Mouse (Mus musculus) brain, adult 2 months (tissue): ENCODE results near the gene Dtx1.

ENCODE experiments used
- DNase-seq: peaks from one replicate; pipeline ENCODE4 v3.0.0; 2011; ENCODE audit warnings: low read depth, low spot score

Dtx1 gene

DNA sequence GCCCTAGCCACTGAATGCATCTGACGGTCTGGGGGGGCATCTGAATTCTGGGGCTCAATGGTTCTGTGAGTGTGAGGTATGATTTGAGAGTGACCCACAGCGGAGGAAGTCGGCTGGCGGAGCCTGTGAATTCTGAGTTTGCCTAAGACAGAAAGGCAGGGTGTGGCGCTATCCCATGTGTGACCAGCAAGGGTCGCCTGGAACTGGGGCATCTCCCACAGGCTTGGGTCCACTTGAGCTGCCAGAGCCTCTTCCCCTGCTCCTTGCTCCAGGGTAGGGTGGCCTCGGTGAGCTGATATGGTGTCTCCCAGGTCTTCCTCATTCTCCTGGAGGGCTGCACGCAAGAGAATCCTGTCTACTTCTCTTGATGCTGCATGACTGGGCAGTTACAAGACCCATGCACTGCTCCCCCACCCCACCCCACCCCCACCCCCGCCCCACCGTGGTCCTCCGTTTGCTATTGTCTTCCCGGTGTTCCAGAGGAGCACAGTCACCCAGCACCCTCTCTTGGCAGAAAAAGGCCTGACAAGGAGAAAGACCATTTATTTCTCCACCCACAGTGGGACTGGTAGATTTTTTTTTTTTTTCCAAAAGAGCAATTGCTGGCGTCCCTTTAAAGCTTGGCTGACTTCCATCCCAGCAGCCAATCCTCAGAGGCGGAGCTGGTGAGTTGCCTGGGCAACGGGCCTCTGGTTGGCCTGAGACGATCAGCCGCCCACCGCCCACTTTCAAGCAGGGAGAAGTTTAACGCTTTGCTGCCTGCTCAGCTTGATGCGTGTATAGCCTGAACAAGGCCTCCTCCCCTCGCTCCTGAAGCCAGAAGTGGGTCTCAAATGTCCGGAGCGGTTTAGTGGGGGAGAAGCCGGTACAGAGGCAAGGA lies 31.8 kb downstream of the Dtx1 start:
- peak; percentile 97 for DNase-seq

DNA sequence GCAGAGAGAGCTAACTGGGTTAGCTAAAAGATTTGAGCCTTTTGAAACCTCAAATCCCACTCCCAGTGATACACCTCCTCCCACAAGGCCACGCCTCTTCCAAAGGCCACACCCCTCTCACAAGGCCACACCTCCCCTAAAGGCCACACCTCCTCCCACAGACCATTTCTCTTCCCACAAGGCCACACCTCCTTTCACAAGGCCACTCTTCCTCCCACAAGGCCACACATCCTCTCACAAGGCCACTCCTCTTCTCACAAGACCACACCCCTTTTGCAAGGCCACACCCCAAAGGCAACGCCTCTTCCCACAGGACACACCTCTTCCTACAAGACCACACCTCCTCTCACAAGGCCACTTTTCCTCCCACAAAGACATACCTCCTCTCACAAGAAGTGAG lies 34.2 kb downstream of the Dtx1 start:
- DNase-seq, result peak; percentile 69

DNA sequence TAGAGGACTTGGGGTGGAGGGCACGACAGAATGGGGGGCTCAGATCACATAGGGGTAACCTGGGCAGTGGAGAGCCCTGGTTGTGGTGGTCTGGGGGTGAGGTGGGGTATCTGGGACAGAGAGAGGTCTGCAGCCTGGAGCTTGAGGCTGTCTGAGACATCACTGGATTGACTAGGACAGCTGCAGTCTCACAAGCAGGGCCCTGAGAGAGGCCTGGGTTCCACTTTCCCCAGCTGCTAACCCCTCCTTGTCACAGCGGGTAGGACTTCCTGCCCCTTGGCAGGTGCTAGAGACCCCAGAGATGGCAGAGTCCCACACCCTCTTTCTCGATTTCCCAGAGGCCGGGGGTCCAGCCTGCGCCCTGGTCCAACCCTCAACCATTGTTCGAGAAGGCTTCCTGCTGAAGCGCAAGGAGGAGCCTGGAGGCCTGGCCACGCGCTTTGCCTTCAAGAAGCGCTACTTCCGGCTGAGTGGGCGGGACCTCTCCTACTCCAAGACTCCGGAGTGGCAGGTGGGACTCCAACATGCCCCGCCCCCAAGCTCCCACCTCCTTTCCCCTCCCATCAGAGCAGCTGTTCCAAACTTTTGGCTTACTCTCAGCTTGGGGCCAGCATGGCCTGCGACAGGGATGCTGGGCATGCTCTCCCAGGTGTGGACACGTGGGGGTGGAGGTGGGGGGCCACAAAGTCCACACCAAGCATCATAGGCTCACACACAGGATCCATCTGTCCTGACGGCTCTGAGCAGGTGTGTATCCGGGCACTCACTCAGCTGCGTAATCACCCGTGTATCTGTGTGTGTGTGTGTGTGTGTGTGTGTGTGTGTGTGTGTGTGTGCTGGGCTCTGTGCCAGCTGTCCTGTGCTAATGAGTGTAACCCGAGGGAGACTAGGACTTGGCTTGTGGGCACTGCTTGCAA lies 37.2 kb downstream of the Dtx1 start:
- DNase-seq, result peak; percentile 47

DNA sequence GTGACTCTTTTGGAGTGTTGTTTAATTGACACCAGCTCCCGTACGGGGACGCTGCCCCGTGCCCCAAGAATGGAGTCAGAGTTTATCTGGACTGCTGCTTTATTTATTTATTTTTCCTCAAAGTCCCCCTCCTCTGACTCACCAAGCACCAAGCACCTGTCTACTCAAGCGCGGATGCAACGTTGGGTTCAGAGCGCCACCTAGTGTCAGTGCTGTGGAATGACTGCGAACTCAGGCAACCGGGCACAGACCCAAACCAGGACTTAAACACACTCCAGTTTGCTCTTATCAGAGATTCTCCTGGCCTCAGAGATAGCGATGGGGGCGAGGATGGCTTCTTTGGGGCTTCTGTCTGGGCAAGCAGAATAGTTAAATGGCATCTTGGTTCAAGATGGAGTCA lies 38.1 kb downstream of the Dtx1 start:
- peak; percentile 90 for DNase-seq

DNA sequence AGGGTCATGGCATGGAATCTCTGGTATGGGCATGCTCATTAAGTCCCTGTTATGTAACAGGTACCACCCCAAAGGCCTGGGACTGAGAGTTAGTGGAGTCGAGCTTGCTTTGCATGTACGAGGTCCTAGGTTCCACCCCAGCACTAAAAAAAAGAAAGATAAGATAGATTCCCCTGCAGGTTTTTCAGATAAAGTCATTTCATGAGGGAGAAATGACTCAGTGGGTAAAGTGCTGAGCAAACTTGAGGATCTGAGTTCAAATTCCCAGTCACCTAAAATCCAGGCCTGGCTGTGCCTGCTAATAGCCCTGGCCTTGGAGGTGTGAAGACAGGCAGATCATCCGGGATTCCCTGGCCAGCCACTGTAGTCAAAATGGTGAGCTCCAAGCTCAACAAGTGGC lies 39.9 kb downstream of the Dtx1 start:
- no peak for DNase-seq

DNA sequence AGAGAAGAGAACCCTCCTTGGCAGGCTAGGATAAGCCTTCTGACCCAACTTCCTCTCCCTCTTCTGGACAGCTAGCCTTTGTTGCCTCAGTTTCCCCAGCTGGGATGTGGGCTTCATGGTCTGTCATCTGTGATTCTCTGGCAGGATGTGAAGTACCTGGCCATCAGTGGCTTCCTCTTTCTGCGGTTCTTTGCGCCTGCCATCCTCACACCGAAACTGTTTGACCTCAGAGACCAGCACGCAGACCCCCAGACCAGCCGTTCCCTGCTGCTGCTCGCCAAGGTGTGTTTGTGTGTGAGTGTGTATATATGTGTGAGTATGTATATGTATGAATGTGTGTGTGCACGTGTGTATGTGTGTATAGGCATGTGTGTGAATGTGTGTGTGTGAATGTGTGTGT lies 41.6 kb downstream of the Dtx1 start:
- DNase-seq, result no peak

DNA sequence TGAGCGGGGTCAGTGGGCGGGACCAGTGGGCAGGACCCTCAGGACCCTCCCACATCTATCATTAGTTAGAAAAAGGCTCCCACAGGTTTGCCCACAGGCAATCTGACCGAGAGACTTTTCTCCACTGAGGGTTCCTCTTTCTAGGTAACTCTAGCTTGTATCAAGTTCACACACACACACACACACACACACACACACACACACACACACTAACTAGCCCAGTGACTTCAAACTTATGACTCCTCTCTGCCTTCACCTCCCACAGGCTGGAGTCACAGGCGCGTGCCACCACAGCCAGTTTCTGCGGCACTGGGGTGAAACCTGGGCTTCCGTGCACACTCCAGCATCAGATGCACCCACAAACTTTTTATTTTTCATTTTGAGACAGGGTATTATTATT lies 43.0 kb downstream of the Dtx1 start:
- no peak for DNase-seq

DNA sequence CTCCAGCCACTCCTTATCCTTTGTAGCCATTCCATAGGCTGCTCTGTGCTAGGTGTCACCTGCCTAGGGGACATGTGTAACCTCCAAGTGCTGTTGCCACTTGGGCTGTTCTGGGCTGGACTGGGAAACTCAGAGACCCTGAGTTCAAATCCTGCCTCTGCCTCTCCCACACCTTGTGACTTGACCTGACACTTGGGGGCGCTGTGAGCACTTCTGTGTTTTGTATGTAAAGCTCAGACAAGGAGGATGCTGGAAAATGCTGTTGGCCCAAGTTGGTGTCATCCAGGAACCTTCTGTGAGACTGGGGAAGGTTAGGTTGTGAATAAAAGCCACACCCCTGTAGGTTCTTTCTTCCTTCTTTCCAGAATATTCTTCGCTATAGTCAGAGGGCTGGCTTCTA lies 46.8 kb downstream of the Dtx1 start:
- DNase-seq, result no peak

DNA sequence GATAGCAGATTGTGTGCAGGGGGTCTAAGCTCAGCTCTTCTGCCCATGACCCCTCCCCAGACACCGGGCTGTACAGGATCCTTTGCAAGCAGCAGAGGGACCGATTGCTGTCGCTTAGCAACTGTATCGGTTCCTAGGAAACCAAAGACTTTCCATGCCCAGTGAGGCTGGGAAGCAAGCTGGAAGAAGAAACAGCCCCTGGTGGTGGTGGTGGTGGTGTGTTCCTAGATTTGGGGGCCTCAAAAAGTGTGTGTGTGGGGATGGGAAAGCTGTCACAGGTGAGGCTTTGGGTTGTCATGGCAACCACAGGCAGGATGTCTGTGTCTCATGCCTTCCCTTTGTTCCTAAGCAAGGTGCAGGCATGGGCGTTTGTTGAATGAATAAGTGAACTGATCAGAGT lies 50.9 kb downstream of the Dtx1 start:
- peak; percentile 79 for DNase-seq

DNA sequence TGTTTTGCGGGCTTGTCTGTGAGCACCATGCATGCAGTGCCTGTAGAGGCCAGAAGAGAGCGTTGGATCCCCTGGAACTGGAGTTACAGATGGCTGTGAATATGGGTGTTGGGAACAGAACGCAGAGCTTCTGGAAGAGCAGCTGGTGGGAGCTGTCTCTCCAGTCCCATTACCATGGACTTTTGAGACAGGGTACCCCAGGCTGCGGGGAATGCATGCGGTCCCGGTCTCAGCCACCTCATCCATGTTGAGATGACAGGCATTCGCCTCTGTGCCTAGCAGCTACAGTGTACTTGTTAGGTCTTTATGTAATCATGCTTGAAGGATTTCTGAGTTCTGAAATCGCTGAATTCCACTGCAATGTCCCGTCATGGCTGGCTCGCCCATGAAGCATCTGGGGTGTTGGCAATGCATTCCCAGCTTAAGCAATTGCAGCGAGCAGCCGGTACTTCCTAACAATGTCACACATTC lies 55.4 kb downstream of the Dtx1 start:
- peak; percentile 90 for DNase-seq

DNA sequence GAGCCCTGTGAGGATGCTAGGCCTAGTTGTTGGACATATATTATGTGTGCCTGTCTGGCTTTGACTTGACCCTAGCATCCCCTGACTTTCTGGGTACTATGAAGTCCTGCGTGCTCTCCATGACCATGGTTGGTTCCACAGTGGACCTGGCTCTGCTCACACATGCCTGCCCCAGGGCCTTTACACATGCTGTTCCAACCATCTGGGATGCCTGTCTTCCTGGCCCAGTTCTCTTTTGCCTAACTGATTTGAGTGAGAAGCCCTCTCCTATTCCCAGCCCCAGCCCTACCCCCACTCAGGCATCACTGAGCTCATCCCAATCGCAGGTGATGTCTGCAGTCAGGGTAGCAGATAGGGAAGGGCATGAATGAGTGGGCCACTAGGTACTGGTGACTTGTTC lies 57.9 kb downstream of the Dtx1 start:
- DNase-seq, result no peak

DNA sequence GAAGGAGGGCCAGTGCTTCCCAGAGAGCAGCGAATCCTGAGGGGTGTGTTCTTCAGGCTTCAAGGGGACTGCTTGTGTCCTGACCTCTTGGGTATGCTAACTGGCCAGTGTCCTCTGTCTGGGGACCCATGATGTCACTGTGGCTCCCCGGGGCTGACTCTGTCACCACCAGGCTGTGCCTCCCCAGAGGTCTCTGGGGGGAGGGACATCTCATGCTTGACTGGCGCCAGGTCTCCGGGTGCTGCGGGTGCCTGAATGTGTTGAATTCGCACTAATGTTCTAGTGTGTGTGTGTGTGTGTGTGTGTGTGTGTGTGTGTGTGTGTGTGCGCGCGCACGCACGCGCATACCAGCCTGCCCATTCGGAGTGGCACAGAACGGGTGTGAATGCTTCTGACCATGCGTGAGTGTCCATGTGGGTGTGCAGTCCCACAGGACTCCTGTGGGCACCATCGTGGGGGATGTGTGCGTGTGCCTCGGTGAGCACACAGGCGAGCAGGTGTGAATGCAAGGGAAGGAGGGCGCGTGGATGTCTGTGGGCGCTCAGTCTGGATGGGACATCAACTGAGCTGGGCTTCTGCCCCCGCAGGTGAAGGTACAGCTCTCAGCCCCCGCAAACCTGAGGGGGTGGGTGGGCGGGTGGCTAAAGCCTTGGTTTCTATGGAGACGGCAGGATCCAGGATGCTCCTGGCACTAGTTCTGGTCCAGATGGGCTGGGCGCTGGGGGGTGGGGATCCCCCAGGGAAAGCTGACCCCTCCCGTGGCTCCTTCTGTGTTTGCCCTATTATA lies 58.6 kb downstream of the Dtx1 start:
- DNase-seq, result peak; percentile 73

DNA sequence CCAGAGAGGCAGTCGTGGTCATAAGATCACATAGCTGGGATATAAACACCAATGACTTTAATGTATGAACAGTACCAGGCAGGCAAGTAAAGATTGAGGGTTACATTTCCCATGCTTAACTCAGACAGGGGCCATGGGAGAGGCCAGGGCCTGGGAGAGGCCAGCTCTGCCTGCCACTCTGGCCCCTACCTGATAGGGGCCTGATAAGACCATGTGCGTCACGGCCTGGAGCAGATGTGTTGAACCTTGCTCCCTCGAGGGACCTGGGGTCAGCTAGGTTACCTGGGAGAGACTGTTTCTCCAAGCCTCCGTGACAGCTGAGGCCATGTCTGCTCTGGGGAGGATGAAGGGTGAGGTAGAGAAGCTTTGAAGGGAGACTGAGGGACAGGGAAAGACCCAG lies 60.5 kb downstream of the Dtx1 start:
- no peak for DNase-seq

DNA sequence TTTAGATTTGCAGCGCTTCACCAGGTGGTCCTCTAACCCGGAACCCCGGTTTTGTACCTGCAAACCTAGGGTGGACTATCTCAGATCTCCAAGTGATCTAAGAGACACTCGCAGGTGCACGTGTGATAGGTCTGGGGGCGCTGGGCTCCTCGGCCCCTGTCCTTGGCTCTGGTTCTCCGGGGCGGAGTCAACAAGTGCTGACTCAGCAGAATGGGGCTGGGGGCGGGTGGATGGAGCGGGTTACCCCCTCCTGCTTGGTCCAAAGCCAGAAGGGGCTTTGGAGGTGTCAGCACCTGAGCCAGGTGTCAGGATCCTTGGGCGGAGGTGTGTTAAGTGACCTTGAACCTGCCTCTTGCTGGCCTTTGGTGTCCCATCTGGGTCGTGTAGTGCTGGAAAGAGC lies 61.8 kb downstream of the Dtx1 start:
- DNase-seq, result no peak

DNA sequence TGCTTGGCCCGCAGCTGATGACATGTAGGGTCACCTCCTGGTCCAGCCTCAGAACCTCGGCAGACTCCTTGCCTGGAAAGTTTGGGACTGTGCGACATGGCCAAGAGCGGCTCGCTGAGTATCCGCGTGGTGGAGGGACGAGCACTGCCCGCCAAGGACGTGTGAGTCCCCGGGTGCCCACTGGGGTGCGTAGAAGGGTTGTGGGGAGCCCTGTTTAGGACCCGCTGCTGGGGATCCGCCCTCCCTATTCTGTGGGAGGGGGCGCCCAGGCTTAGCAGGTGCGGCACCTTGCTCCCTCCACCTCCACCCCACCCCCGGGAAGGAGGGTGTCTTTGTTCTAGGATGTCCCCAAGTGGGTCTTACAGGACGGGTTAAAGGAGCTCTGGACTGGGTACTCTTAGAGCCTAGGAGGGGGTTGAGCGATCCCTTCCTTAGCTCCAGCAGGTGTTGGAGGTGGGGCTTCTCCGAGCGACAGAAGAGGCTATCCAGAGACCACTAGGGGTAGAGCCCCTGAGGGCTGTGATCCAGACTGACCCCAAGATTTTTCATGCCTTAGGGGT lies 62.3 kb downstream of the Dtx1 start:
- DNase-seq, result peak; percentile 42

DNA sequence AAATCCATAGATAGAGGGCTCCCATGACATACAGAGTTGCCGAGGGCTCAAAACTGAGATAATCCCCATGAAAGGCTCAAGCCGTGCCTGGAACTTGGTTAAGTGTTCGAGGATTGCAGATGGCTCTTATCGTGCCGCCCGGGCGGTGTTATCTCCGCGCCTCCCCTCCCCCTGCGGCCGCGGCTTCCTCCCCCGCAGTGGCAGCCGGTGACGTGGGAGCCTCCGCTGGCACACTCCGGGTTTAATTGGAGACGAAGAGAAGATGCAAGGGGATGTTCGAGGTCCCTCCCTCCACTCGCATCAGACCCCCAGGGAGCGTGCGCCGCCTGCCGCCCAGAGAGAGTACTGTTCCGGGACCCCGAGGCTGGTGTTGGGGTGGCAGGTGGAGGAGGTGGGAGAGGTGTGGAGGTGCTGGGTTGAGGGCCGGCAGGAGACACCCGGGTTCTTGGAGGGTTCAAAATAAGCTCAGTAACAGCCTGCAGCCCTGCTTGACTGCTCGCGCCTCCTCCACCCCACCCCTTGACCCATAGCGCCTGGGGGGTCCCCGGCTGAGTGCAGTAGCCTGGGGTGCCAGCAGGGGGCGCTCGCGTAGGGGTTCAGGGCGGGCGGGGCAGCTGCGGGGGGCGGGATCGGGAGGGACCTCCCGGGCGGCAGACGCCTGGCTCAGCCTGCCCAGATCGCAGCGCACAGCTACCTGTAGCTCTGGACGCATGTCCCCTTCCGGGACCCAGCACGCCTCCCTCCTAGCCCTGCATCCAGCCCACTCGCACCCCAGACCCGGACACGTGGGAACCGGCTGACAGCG lies 63.0 kb downstream of the Dtx1 start, which contains the start of gene Rasal1:
TSS of gene Rasal1 (plus strand) at position 244 of the 805 bp plus-strand sequence.
- DNase-seq, result peak; percentile 84

DNA sequence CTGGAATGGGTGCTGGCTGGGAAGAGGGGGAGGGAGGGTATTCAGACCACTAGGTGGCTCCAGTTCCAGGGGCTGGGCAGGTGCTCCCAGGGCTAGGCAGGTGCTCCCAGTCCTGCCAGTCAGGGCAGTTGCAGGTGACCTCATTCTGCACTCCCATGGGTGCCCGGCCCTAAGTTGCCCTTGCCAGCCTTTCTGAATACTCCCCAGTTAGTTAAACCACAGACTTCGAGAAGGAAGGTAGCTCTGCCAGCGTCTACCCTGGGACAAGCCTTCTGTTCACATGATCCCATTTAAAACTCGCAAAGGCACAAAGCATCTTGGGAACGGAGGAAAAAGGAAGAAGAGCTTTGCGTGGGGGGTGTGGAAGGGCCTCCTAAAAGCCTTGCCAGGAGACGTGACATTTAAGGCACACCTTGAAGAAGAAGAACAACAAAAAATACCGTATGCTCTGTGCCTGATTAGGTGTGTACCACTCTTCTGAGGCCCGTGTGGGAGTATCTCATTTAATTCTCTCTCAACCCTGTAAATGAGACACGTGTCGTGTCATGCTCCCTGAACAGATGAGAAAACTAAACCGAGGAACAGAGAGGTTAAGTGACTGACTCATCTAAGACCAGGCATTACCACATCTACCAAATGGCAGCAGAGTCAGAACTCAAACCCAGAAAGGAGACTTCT lies 63.8 kb downstream of the Dtx1 start:
- DNase-seq, result peak; percentile 81

DNA sequence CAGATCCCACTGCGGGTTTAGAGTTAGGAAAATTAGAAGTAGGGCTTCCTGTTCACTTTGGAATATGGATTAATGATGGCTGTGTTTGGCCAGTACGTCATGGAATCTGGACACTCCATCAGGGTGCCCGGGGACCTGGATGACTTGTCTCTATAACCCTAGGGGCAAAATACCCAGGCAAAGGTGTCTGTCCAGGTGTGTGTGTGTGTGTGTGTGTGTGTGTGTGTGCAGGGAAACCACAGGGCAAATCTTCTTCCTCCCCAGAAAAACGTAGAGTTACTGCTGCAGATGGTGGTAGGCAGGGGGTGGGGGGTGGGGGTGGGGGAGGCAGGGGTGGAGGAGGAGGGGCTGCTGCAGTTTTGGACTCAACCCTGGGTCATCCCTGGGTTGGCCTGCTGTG lies 64.4 kb downstream of the Dtx1 start:
- DNase-seq, result no peak

DNA sequence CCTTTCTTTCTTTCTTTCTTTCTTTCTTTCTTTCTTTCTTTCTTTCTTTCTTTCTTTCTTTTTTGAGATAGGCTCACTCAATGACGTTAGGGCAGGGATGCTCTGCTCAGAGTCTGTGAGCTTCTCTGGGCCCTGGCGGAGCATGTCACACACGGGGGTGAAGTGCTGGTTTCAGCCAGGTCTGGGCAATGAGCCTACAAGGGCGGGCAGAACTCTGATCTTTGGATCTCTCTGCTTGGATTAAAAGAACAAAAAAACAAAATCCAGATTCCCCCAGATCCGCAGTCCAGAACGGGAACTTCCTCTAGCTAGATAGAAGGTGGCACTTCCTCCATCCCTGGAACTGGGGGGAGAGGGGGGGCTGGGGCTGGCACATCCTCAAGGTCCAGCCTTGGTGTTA lies 65.9 kb downstream of the Dtx1 start:
- DNase-seq, result peak; percentile 58

DNA sequence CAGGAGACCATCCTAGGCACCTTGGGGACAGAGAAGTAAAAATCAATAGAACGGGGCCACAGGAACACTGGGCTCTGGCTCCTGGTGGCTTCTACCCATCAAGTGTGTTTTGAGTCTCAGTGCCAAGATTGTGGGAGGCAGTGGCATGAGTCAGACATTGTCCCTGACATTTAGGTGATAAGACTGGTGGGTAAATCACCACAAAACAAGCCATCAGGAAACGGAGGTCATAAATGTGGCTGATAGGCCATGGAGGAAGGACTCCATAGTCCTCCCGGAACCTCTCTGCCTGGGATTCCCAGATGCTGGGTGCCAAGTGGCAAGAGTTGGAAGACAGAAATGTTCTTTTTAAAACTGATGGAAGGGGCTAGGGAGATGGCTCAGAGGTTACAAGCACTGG lies 67.5 kb downstream of the Dtx1 start:
- DNase-seq, result peak; percentile 46
